Mouse (Mus musculus): ENCODE results near the gene Sdf4.

GRCm38 (mm10) chr4:155969043-155969653, 23.5 kb upstream of the Sdf4 start:
- TF ChIP-seq CTCF (IDR thresholded peaks at IDR 0.05; ENCODE audit: borderline replicate concordance, insufficient read depth, low read depth, low read length) (no peak), POLR2A (IDR thresholded peaks at IDR 0.05; ENCODE audit: borderline replicate concordance, insufficient read depth, low read length) (no peak)

Data from cerebellum, adult 2 months (tissue).